Comparison of ENCODE assay signal across 27 mouse cellular contexts in the genomic region with DNA sequence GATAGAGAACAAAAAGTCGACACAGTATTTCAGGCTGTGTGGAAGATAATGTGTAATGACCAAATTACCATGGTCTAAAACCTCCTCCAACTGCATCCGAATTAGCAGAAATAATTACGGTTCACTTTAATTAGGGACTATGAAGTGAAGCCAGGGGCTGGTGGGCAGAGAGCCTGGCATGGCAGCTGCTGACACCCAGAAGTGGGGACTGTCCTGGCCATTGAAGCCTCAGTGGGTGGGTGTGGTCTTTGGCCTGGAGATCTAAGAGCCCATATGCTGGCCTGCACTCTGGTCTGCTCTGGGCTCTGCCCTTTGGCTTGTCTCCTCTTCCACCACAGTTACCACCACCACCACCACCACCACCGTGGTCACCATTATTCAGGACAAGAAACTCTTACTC. TPM values are rescaled to one million over a fixed set of nuclear protein-coding genes. Genes with fewer than 3 reads are reported as not detected.
DNase-seq lines count a peak whose midpoint lies in the region; ATAC-seq and TF ChIP-seq lines count a peak whose summit lies in the region.
"Had no signal": no experiment of that assay in that cellular context is flagged by ENCODE, and none has a peak within 500 bp of the region (broad histone marks: within the 10 kb centered on the region; RNA-seq: fewer than 3 reads in every experiment).

No protein-coding gene starts in this region.

- ATAC-seq in hindbrain, embryonic 15.5 days (ENCODE audit: low FRiP score, low read depth) = peak; percentile 17; the same call in 1 of the 2 replicates
- ATAC-seq in hindbrain, embryonic 16.5 days = no peak
- no peak for ATAC-seq in midbrain, embryonic 14.5 days (ENCODE audit: low FRiP score, low TSS enrichment)
- ATAC-seq in forebrain, postnatal 0 days = peak; percentile 44
- ATAC-seq: Patski had no signal

- H3K4me1 ChIP-seq in hindbrain, embryonic 15.5 days (replicated peaks) = peaks cover 12% of the 10 kb centered on the region
- no peaks in the 10 kb centered on the region; the same call in 1 of the 2 replicates for H3K4me1 ChIP-seq in hindbrain, embryonic 16.5 days (ENCODE audit: control insufficient read depth, insufficient read depth, low read depth, low read length)
- no peaks in the 10 kb centered on the region for H3K4me1 ChIP-seq in midbrain, embryonic 14.5 days (ENCODE audit: control insufficient read depth, insufficient read depth, low read length)
- H3K4me1 ChIP-seq in midbrain, embryonic 10.5 days = peaks cover 11% of the 10 kb centered on the region
- peaks cover 3% of the 10 kb centered on the region; the same call in 1 of the 2 replicates for H3K4me1 ChIP-seq in forebrain, postnatal 0 days (ENCODE audit: insufficient read depth)
- H3K4me1 ChIP-seq: limb, embryonic 12.5 days had no signal

- TF ChIP-seq CTCF in forebrain, postnatal 0 days (IDR thresholded peaks at IDR 0.05; ENCODE audit: low read depth) = no peak

- peaks cover 28% of the 10 kb centered on the region for H3K36me3 ChIP-seq in hindbrain, embryonic 15.5 days
- peaks cover 22% of the 10 kb centered on the region for H3K36me3 ChIP-seq in hindbrain, embryonic 16.5 days (ENCODE audit: control insufficient read depth, insufficient read depth, low read length)
- peaks cover 46% of the 10 kb centered on the region for H3K36me3 ChIP-seq in midbrain, embryonic 14.5 days (ENCODE audit: control insufficient read depth, insufficient read depth, low read length)
- peaks cover 58% of the 10 kb centered on the region for H3K36me3 ChIP-seq in midbrain, embryonic 10.5 days
- H3K36me3 ChIP-seq in forebrain, postnatal 0 days (ENCODE audit: insufficient read depth) = peaks cover 28% of the 10 kb centered on the region
- H3K36me3 ChIP-seq: lung, embryonic 15.5 days had no signal

- H3K9ac ChIP-seq in hindbrain, embryonic 15.5 days = no peak overlapping the region
- H3K9ac ChIP-seq in hindbrain, embryonic 16.5 days (ENCODE audit: low read depth, low read length) = no peak overlapping the region
- no peak overlapping the region for H3K9ac ChIP-seq in midbrain, embryonic 14.5 days (replicated peaks; ENCODE audit: low read length)
- no peak overlapping the region for H3K9ac ChIP-seq in forebrain, postnatal 0 days
- H3K9ac ChIP-seq: hindbrain, embryonic 12.5 days; limb, embryonic 12.5 days; lung, embryonic 15.5 days; midbrain, embryonic 12.5 days; neural tube, embryonic 12.5 days had no signal

- H3K4me3 ChIP-seq in hindbrain, embryonic 15.5 days = no peak overlapping the region
- H3K4me3 ChIP-seq in hindbrain, embryonic 16.5 days (ENCODE audit: low read length) = no peak overlapping the region
- H3K4me3 ChIP-seq in midbrain, embryonic 14.5 days (replicated peaks; ENCODE audit: low read depth, low read length) = no peak overlapping the region
- H3K4me3 ChIP-seq in midbrain, embryonic 10.5 days = no peak overlapping the region
- no peak overlapping the region for H3K4me3 ChIP-seq in forebrain, postnatal 0 days (ENCODE audit: low read depth, low read length)
- H3K4me3 ChIP-seq: gastrocnemius, adult 2 months; hindbrain, embryonic 12.5 days; limb, embryonic 12.5 days; lung, embryonic 15.5 days; midbrain, embryonic 12.5 days; neural tube, embryonic 12.5 days had no signal

- H3K27ac ChIP-seq in hindbrain, embryonic 15.5 days (replicated peaks) = 0 out of 2 replicates have a peak overlapping the region, but pooled peaks have one; percentile 23
- no peak overlapping the region for H3K27ac ChIP-seq in hindbrain, embryonic 16.5 days (ENCODE audit: low read depth, low read length)
- peak overlapping the region; percentile 61; the same call in 1 of the 2 replicates for H3K27ac ChIP-seq in midbrain, embryonic 14.5 days (replicated peaks; ENCODE audit: low read depth, low read length)
- no peak overlapping the region for H3K27ac ChIP-seq in midbrain, embryonic 10.5 days (replicated peaks)
- no peak overlapping the region for H3K27ac ChIP-seq in forebrain, postnatal 0 days (ENCODE audit: low read depth, low read length)
- H3K27ac ChIP-seq: gastrocnemius, adult 2 months; hindbrain, embryonic 12.5 days; limb, embryonic 12.5 days; lung, embryonic 15.5 days; midbrain, embryonic 12.5 days; neural tube, embryonic 12.5 days had no signal

- WGBS in hindbrain, embryonic 15.5 days = 73% methylated on average over 4 of the region's 4 CpGs
- WGBS in hindbrain, embryonic 16.5 days = 60% methylated on average over 4 of the region's 4 CpGs
- 76% methylated on average over 4 of the region's 4 CpGs for WGBS in midbrain, embryonic 14.5 days
- 96% methylated on average over 4 of the region's 4 CpGs for WGBS in midbrain, embryonic 10.5 days
- 43% methylated on average over 4 of the region's 4 CpGs for WGBS in forebrain, postnatal 0 days

- peak; percentile 40 to 55 for DNase-seq in cerebellum, postnatal 14 days
- DNase-seq in cerebellum, adult 8-10 months = no peak
- no peak for DNase-seq in midbrain, embryonic 14.5 days
- no peak for DNase-seq in midbrain, embryonic 10.5 days (ENCODE audit: low spot score)
- peak; percentile 39 for DNase-seq in forebrain, postnatal 0 days
- DNase-seq: adrenal gland, postnatal 10 days; cerebellum, adult 11-12 months; cerebellum, postnatal 25 days; gastrocnemius, adult 2 months; gastrocnemius, postnatal 36 days; heart, adult 18-20 months; heart, postnatal 36 days; kidney, adult 18-20 months; kidney, postnatal 36 days; retina, postnatal 1 day; right cerebral cortex, postnatal 14 days; thymus, postnatal 4 days had no signal

- H3K27me3 ChIP-seq in hindbrain, embryonic 15.5 days = no peaks in the 10 kb centered on the region
- no peaks in the 10 kb centered on the region for H3K27me3 ChIP-seq in hindbrain, embryonic 16.5 days (replicated peaks; ENCODE audit: control insufficient read depth, insufficient read depth, low read length)
- no peaks in the 10 kb centered on the region for H3K27me3 ChIP-seq in midbrain, embryonic 14.5 days (ENCODE audit: control insufficient read depth, insufficient read depth, low read length)
- H3K27me3 ChIP-seq in midbrain, embryonic 10.5 days (ENCODE audit: low read depth, poor library complexity, severe bottlenecking) = no peaks in the 10 kb centered on the region
- no peaks in the 10 kb centered on the region for H3K27me3 ChIP-seq in forebrain, postnatal 0 days (ENCODE audit: insufficient read depth, low read length)
- H3K27me3 ChIP-seq: hindbrain, embryonic 12.5 days; limb, embryonic 12.5 days; lung, embryonic 15.5 days; midbrain, embryonic 12.5 days; neural tube, embryonic 12.5 days had no signal

- H3K4me2 ChIP-seq in hindbrain, embryonic 15.5 days = no peak overlapping the region
- no peak overlapping the region for H3K4me2 ChIP-seq in hindbrain, embryonic 16.5 days (ENCODE audit: low read length)
- H3K4me2 ChIP-seq in midbrain, embryonic 14.5 days (ENCODE audit: low read length) = no peak overlapping the region
- no peak overlapping the region for H3K4me2 ChIP-seq in forebrain, postnatal 0 days (ENCODE audit: low read depth)
- H3K4me2 ChIP-seq: heart, embryonic 11.5 days; hindbrain, embryonic 12.5 days; limb, embryonic 12.5 days; lung, embryonic 15.5 days; midbrain, embryonic 12.5 days; neural tube, embryonic 12.5 days had no signal

- no peaks in the 10 kb centered on the region for H3K9me3 ChIP-seq in hindbrain, embryonic 15.5 days
- H3K9me3 ChIP-seq in hindbrain, embryonic 16.5 days (ENCODE audit: control insufficient read depth, low read length) = no peaks in the 10 kb centered on the region
- no peaks in the 10 kb centered on the region for H3K9me3 ChIP-seq in midbrain, embryonic 14.5 days (ENCODE audit: control insufficient read depth, low read length)
- no peaks in the 10 kb centered on the region for H3K9me3 ChIP-seq in midbrain, embryonic 10.5 days (replicated peaks)
- no peaks in the 10 kb centered on the region for H3K9me3 ChIP-seq in forebrain, postnatal 0 days (ENCODE audit: low read length)
- H3K9me3 ChIP-seq: G1E; hindbrain, embryonic 12.5 days; limb, embryonic 12.5 days; lung, embryonic 15.5 days; midbrain, embryonic 12.5 days; neural tube, embryonic 12.5 days had no signal

RNA-seq across cellular contexts. Expression of a gene that starts 53.2 kb away (rescaled TPM):
- polyA plus RNA-seq in hindbrain, embryonic 15.5 days (2015; fragmentation: Nextera tagmentation; extraction: Ambion mirVana) = 59.5 and 59.9 TPM in 2 replicates
- 64.7 and 64.8 TPM in 2 replicates for polyA plus RNA-seq in hindbrain, embryonic 16.5 days (2015; fragmentation: Nextera tagmentation; extraction: Ambion mirVana)
- 52.1 and 56.5 TPM in 2 replicates for polyA plus RNA-seq in midbrain, embryonic 14.5 days (2014; fragmentation: Nextera tagmentation; extraction: Ambion mirVana)
- 78.9 and 81.6 TPM in 2 replicates for polyA plus RNA-seq in midbrain, embryonic 10.5 days (2016; fragmentation: Nextera tagmentation; extraction: Ambion mirVana)
- 65.5 and 72.5 TPM in 2 replicates for total RNA-seq in forebrain, postnatal 0 days (2014; rRNA removed)
- 47.0 and 49.6 TPM in 2 replicates for polyA plus RNA-seq in forebrain, postnatal 0 days (2015; fragmentation: Nextera tagmentation; extraction: Ambion mirVana)

RNA-seq across cellular contexts. Expression of a gene that starts 53.2 kb away (rescaled TPM):
- polyA plus RNA-seq in hindbrain, embryonic 15.5 days (2015; fragmentation: Nextera tagmentation; extraction: Ambion mirVana) = 31.5 and 34.2 TPM in 2 replicates
- 28.4 and 29.9 TPM in 2 replicates for polyA plus RNA-seq in hindbrain, embryonic 16.5 days (2015; fragmentation: Nextera tagmentation; extraction: Ambion mirVana)
- 32.3 and 32.9 TPM in 2 replicates for polyA plus RNA-seq in midbrain, embryonic 14.5 days (2014; fragmentation: Nextera tagmentation; extraction: Ambion mirVana)
- polyA plus RNA-seq in midbrain, embryonic 10.5 days (2016; fragmentation: Nextera tagmentation; extraction: Ambion mirVana) = 34.9 and 35.9 TPM in 2 replicates
- total RNA-seq in forebrain, postnatal 0 days (2014; rRNA removed) = 59.3 and 73.1 TPM in 2 replicates
- 32.4 and 36.3 TPM in 2 replicates for polyA plus RNA-seq in forebrain, postnatal 0 days (2015; fragmentation: Nextera tagmentation; extraction: Ambion mirVana)

Comparison
In these comparisons a context has a peak if more than half of its experiments do, and no peak if none do; other contexts are left out.
1. DNase-seq: peak in cerebellum, postnatal 14 days (2 of 2) and forebrain, postnatal 0 days (single experiment); none in cerebellum, adult 8-10 months (single experiment), midbrain, embryonic 14.5 days (single experiment) and midbrain, embryonic 10.5 days (single experiment).
2. ATAC-seq: peak in hindbrain, embryonic 15.5 days (single experiment) and forebrain, postnatal 0 days (single experiment); none in hindbrain, embryonic 16.5 days (single experiment) and midbrain, embryonic 14.5 days (single experiment).
3. H3K27ac ChIP-seq: peak in hindbrain, embryonic 15.5 days (single experiment) and midbrain, embryonic 14.5 days (single experiment); none in hindbrain, embryonic 16.5 days (single experiment), midbrain, embryonic 10.5 days (single experiment) and forebrain, postnatal 0 days (single experiment).